Mouse (Mus musculus) G1E (cell line): ENCODE measurements around the gene Il4ra. TPM values are rescaled to one million over a fixed set of nuclear protein-coding genes. Genes with fewer than 3 reads are reported as not detected.

Source experiments
- ATAC-seq: 2 replicates; pipeline ENCODE4 v1.8.0; 2016; ENCODE audit warnings: mild to moderate bottlenecking; ENCODE audit not compliant: insufficient number of reproducible peaks, poor library complexity, low FRiP score, severe bottlenecking; ENCODE audit errors: extremely low read depth
- DNase-seq: peaks from one replicate; pipeline ENCODE4 v3.0.0; 2012; ENCODE audit warnings: low spot score
- H3K27me3 ChIP-seq: 2 replicates; pipeline ENCODE4 v1.6.1; 2012; ENCODE audit warnings: mild to moderate bottlenecking, low read length, inconsistent platforms; ENCODE audit not compliant: insufficient read depth
- H3K36me3 ChIP-seq: replicated peaks from 2 replicates; pipeline ENCODE3; 2012; ENCODE audit warnings: mild to moderate bottlenecking, inconsistent platforms
- H3K4me1 ChIP-seq: 2 replicates; pipeline ENCODE4 v1.6.1; 2012; ENCODE audit warnings: low read depth, low read length, inconsistent platforms, mixed read lengths; ENCODE audit not compliant: insufficient read depth
- H3K4me3 ChIP-seq: 2 replicates; pipeline ENCODE4 v1.5.1; 2012; ENCODE audit warnings: low read depth, mild to moderate bottlenecking, inconsistent platforms, low read length, moderate library complexity, mixed read lengths
- H3K9me3 ChIP-seq: replicated peaks from 2 replicates; pipeline ENCODE4 v1.6.1; 2012; ENCODE audit warnings: inconsistent platforms
- CTCF ChIP-seq: IDR thresholded peaks from 2 replicates; pipeline ENCODE4 v1.5.1; 2012; ENCODE audit warnings: low read depth, low read length, inconsistent platforms, mixed read lengths
- GATA1 ChIP-seq: IDR thresholded peaks from 2 replicates; pipeline ENCODE4 v1.6.1; 2012; ENCODE audit warnings: borderline replicate concordance, low read length, inconsistent platforms, mixed read lengths
- GATA2 ChIP-seq: IDR thresholded peaks from 2 replicates; pipeline ENCODE4 v1.6.1; 2012; ENCODE audit warnings: low read depth, low read length, inconsistent platforms, borderline replicate concordance
- POLR2AphosphoS5 ChIP-seq: IDR thresholded peaks from 2 replicates; pipeline ENCODE4 v1.6.1; 2012; ENCODE audit warnings: low read depth, low read length, inconsistent platforms; ENCODE audit not compliant: insufficient replicate concordance
- TAL1 ChIP-seq: conservative IDR thresholded peaks from 2 replicates; pipeline ENCODE4 v1.6.1; 2012; ENCODE audit warnings: low read depth, low read length, inconsistent platforms, mixed read lengths
- polyA plus RNA-seq: library from polyadenylated mRNA; stranded (reverse); fragments of >175 nt; gene quantifications from 2 replicates; pipeline ENCODE4 v1.2.3, GENCODE M21; 2012
- total RNA-seq, 2 experiments: library from RNA; stranded (forward) in 1 of 2; stranded (reverse) in 1 of 2; fragments of 200-1000 nt in 1 of 2; fragments of >200 nt in 1 of 2; fragmentation: Nextera tagmentation in 1 of 2; gene quantifications; 2 replicates each; pipeline ENCODE4 v1.2.3; 2014 to 2017

The Il4ra gene
- total and polyA plus RNA-seq, 3 experiments: 23.5 to 35.8 (median 27.8) TPM

DNA sequence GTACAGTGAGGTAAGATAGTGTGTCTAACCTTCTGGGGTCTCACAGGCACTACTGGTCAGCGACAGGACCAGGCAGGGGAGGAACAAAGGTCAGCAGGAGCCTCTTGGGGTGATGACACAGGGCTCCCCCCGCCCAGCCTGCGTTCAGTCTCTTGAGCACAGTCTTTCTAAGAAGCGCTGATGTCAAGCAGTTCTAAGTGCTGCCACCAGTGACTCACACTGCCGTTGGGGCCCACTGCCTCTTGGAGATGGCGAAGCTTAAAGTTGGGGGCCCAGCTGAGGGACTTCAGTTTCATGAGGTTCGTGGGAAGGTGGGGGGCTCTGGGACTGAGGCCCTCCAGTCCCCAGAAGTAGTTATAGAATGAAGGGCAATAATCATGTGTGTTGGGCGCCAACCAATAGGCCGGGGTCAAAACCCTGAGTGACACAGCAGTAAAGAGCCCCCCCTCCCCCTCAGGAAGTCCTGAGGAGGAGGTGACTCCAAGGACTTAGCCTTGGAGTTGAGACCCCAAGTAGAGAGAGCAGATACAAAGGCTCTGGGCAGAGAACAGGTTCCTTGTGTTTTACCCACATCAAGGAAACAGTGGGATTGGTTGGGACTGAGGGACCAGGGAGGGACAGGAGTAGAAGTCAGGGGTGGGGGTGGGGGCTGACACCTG is 2.7 kb downstream of the Il4ra start:
- H3K27me3 ChIP-seq: no peaks in the 10 kb centered on the region
- H3K4me1 ChIP-seq: peaks cover 97% of the 10 kb centered on the region
- no peaks in the 10 kb centered on the region for H3K9me3 ChIP-seq
- H3K36me3 ChIP-seq: peaks cover 46% of the 10 kb centered on the region
- ATAC-seq: peak; percentile 18; the same call in 1 of the 2 replicates
- peak overlapping the region; percentile 85 for H3K4me3 ChIP-seq
- DNase-seq: peak; percentile 60
- TF ChIP-seq POLR2AphosphoS5 (no peak), GATA2 (no peak), CTCF (no peak), GATA1 (no peak), TAL1 (no peak)

DNA sequence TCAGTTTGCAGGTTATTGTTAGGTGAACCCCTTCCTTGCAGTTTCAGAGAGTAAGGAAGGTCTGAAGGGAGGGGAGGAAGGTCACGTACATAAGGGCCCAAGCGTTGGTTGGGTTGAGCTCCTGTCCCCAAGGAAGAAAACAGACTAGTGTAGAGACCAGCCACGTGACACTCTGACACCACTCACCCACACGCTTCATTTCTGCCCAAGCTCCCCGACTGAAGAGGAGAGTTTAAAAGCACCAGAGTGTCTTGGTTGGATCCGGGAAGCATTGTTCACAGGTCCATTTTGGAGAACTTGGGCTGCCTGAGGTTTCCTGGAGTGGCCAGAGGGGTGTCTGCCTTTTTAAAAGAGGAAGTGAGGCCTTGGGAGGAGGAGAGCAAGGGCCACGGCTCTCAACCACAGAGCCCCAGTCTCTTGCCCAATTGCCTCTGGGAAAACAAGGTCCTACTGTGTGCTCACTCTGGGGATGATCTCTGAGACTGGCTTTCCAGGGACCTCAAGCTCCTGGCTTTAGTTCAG is 3.5 kb downstream of the Il4ra start:
- H3K27me3 ChIP-seq: no peaks in the 10 kb centered on the region
- peak overlapping the region; percentile 85; the same call in 1 of the 2 replicates for H3K4me3 ChIP-seq
- TF ChIP-seq POLR2AphosphoS5: no peak
- TF ChIP-seq TAL1: no peak
- TF ChIP-seq CTCF: no peak
- peaks cover 54% of the 10 kb centered on the region for H3K36me3 ChIP-seq
- ATAC-seq (peak; percentile 26; the same call in 1 of the 2 replicates), DNase-seq (peak; percentile 72)
- H3K9me3 ChIP-seq: no peaks in the 10 kb centered on the region
- H3K4me1 ChIP-seq: peaks cover 97% of the 10 kb centered on the region

DNA sequence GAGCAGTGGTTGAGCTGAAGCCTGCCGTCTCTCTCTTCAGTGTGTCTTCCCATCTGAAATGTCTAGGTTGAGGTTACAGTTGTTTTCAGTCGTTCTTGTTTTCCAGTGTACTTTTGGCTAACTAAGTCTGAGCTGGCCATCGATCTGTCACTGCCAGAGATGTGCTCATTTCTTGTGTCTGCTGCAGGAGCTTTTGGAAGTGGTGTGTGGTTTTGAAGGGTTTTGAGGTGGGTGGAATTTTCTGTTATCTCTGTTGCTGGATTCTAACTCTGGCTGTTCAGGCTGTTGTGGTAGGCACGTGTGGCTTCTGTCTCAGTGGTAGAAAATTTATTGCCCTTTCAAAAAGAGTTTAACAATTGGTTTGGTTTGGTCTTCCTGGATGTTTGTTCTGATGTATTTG is 4.2 kb downstream of the Il4ra start:
- TF ChIP-seq CTCF (no peak), GATA1 (no peak), TAL1 (0 out of 2 replicates have a peak, but pooled peaks have one; percentile 15)
- Histone ChIP-seq H3K36me3 (peaks cover 61% of the 10 kb centered on the region), H3K4me1 (peaks cover 98% of the 10 kb centered on the region), H3K9me3 (no peaks in the 10 kb centered on the region), H3K27me3 (no peaks in the 10 kb centered on the region), H3K4me3 (peak overlapping the region; percentile 85; the same call in 1 of the 2 replicates)
- no peak for DNase-seq
- no peak for ATAC-seq

DNA sequence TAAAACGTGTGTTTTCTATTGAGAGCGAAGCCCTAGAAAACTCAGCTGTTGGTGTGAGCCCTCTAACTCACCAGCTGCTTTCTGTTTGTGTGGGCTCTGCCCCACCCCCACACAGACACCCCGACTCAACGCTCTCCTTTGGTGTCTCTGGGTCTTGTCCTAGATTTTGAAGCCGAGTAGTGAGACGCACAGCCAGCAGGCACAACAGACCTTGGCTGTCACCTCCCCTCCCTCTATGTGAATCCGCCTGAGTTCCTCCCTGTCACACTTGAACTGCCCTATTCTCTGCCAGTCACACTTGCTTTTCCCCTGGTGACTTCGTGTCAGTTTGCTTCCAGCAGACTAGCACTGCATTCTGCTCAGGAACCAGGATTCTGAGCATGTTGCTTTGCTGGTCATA is 4.9 kb downstream of the Il4ra start:
- Histone ChIP-seq H3K36me3 (peaks cover 69% of the 10 kb centered on the region), H3K4me3 (peak overlapping the region; percentile 85; the same call in 1 of the 2 replicates), H3K4me1 (peaks cover 98% of the 10 kb centered on the region), H3K9me3 (no peaks in the 10 kb centered on the region), H3K27me3 (no peaks in the 10 kb centered on the region)
- DNase-seq (no peak), ATAC-seq (no peak)
- TF ChIP-seq CTCF: no peak
- no peak for TF ChIP-seq GATA1
- no peak for TF ChIP-seq POLR2AphosphoS5
- no peak for TF ChIP-seq TAL1
- TF ChIP-seq GATA2: no peak

DNA sequence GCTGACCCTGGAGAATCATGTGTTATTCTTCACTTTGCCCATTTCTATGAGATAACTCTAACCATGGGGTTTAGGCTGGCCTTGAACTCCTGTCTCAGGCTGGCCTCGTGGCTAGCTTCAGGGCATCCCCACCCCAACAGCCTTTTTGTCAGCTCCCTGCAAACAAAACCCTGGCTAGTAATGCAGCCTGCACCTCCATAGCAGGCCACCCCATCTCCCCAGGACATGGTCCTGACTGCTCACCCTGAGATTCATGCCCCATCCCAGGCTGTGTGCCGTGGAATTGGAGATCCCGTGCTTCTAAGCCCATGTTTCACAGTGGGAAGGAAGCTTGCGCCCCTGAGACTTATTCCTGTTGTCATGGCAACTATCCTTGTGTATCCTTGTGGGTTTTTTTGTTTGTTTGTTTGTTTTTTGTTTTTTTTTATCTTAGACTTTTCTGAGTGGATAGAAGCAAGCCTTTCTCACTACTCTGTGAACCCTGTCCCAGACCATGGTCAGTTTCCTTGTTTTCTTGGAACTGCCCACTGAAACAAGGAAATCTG is 6.6 kb downstream of the Il4ra start:
- Histone ChIP-seq H3K4me3 (no peak overlapping the region; the same call in 1 of the 2 replicates), H3K27me3 (no peaks in the 10 kb centered on the region), H3K4me1 (peaks cover 100% of the 10 kb centered on the region), H3K36me3 (peaks cover 80% of the 10 kb centered on the region), H3K9me3 (no peaks in the 10 kb centered on the region)
- DNase-seq (no peak), ATAC-seq (no peak)
- TF ChIP-seq GATA1 (no peak), TAL1 (no peak), POLR2AphosphoS5 (no peak), CTCF (no peak), GATA2 (no peak)

DNA sequence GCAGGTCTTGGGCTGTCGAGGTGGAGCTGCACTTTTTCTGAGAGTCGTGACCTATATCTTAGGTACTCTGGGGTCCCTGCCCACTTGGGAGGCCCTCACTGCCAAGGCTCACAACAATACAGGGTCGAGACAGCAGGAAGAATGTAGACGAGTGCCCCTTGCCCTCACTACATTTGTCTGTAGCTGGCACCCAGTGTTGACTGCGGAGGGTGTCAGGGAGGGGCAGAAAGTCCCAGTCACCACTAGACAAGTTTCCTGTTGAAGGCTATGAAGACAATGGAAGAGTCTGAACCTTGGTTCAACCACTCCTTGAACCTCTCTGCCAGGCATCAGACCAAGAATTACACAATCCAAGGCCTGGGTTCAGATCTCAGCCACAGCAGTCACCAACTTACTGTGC is 7.1 kb downstream of the Il4ra start:
- DNase-seq (no peak), ATAC-seq (no peak)
- H3K9me3 ChIP-seq: no peaks in the 10 kb centered on the region
- peaks cover 99% of the 10 kb centered on the region for H3K4me1 ChIP-seq
- peaks cover 80% of the 10 kb centered on the region for H3K36me3 ChIP-seq
- H3K27me3 ChIP-seq: no peaks in the 10 kb centered on the region
- no peak for TF ChIP-seq CTCF
- no peak for TF ChIP-seq GATA2
- no peak for TF ChIP-seq POLR2AphosphoS5
- no peak for TF ChIP-seq TAL1
- TF ChIP-seq GATA1: no peak
- no peak overlapping the region for H3K4me3 ChIP-seq
